Mouse (Mus musculus) stomach, embryonic 16.5 days (tissue): Measurements from ENCODE around the gene Fam208b. TPM values are rescaled to one million over a fixed set of nuclear protein-coding genes. Genes with fewer than 3 reads are reported as not detected.

Experiments used
- ATAC-seq: fragments of 200-750 bp; cut with Nextera tagmentation; 2 replicates; pipeline ENCODE4 v1.8.0; 2017; ENCODE audit warnings: moderate number of reproducible peaks, moderate TSS enrichment; ENCODE audit not compliant: insufficient read depth, low FRiP score
- H3K27ac ChIP-seq: fragments of 300-500 bp; sonication (generic); 2 replicates; pipeline ENCODE4 v1.5.1; 2014; ENCODE audit warnings: low read length
- H3K27me3 ChIP-seq: fragments of 300-500 bp; sonication (generic); 2 replicates; pipeline ENCODE4 v1.6.1; 2014; ENCODE audit warnings: low read length, control low read depth, mixed read lengths; ENCODE audit not compliant: control insufficient read depth, insufficient read depth
- H3K36me3 ChIP-seq: fragments of 300-500 bp; sonication (generic); 2 replicates; pipeline ENCODE4 v1.6.1; 2014; ENCODE audit warnings: low read length; ENCODE audit not compliant: control insufficient read depth, insufficient read depth
- H3K4me1 ChIP-seq: fragments of 300-500 bp; sonication (generic); 2 replicates; pipeline ENCODE4 v1.6.1; 2014; ENCODE audit warnings: low read length, control low read depth, mixed read lengths; ENCODE audit not compliant: control insufficient read depth, insufficient read depth
- H3K4me2 ChIP-seq: fragments of 300-500 bp; sonication (generic); 2 replicates; pipeline ENCODE4 v1.6.1; 2014; ENCODE audit warnings: low read depth, low read length, mixed read lengths
- H3K4me3 ChIP-seq: fragments of 300-500 bp; sonication (generic); replicated peaks from 2 replicates; pipeline ENCODE4 v1.5.1; 2014; ENCODE audit warnings: mild to moderate bottlenecking, low read length
- H3K9ac ChIP-seq: fragments of 300-500 bp; sonication (generic); 2 replicates; pipeline ENCODE4 v1.6.1; 2014; ENCODE audit warnings: low read length
- H3K9me3 ChIP-seq: fragments of 300-500 bp; sonication (generic); replicated peaks from 2 replicates; pipeline ENCODE4 v1.6.1; 2016; ENCODE audit warnings: low read length, control low read depth; ENCODE audit not compliant: control insufficient read depth
- WGBS: fragments of 180-500 bp; shearing (Covaris S2); extraction: QIAGEN DNeasy Blood & Tissue Kit; methylation state at CpG from one replicate; pipeline ENCODE4 v1.1.7; 2014; 5-methylcytosine and 5-hydroxymethylcytosine counted together
- polyA plus RNA-seq: library from polyadenylated mRNA; unstranded; fragments of >200 nt; fragmentation: Nextera tagmentation; extraction: Ambion mirVana; gene quantifications from 2 replicates; pipeline ENCODE4 v1.2.1, GENCODE M21; 2015

Gene Fam208b
- polyA plus RNA-seq, 1 experiment from 2014 or later = 11.2 TPM

DNA sequence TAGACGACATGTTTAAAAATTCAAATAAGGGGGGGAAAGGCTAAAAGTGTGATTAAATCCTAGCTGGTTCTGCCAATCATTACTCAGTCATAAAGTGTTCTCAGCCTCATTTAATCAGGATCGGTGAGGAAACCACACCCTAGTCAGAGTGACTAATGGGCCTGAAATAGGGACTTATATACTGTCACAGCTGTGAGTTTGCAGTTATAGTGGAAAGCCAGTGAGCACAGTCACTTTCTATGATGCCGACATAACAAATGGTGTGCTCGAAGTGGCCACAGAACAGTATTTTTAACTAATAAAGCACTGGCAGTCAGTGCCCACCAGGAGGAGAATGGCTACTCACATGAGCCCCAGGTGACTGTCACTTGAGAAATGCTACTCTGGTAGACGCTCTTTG, 66.0 kb downstream of the Fam208b start:
- WGBS = 63% methylated on average over 5 of the region's 5 CpGs
- H3K27ac ChIP-seq = no peak overlapping the region
- no peak overlapping the region for H3K9ac ChIP-seq
- ATAC-seq = peak; percentile 37; the same call in 1 of the 2 replicates
- H3K4me1 ChIP-seq = peaks cover 23% of the 10 kb centered on the region
- H3K9me3 ChIP-seq = no peaks in the 10 kb centered on the region
- H3K4me2 ChIP-seq = no peak overlapping the region
- H3K36me3 ChIP-seq = no peaks in the 10 kb centered on the region
- no peaks in the 10 kb centered on the region for H3K27me3 ChIP-seq
- H3K4me3 ChIP-seq = no peak overlapping the region

DNA sequence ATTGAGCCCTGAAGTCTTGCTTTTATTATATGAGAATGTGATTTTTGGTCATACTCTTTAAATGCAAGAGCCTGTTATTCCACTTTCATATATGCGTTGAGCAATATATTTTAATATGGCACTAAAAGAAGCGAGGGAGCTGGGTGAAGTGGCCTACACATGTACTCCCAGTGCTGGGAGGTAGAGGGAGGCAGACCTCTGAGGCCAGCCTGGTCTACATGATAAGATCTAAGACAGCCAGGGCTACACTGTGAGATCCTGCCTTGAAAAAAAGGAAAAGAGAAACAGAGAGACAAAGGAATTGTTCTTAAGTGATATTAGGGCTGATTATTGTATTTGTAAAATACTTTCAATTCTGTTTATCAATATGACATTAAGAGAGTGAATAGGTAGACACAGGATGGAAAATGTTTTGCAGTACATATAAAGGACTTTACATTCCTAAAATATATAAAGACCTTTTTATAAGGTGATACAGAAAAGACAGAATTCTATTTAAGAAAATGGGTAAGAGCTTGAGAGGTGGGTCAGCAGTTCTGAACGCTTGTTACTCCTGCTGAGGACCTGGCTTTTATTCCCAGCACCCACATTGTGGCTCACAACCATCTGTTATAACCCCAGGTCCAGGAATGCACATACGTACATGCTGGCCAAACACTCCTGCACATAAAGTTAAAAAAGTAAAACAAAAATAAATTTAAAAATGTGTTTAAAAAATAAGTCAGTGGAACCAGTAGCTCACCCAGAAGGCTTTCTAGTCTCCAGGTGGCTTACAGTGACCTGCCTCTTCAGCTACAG, 66.6 kb downstream of the Fam208b start:
- ATAC-seq = no peak
- WGBS = 83% methylated on average over 4 of the region's 4 CpGs
- Histone ChIP-seq H3K9ac (no peak overlapping the region), H3K36me3 (no peaks in the 10 kb centered on the region), H3K4me1 (peaks cover 29% of the 10 kb centered on the region), H3K9me3 (no peaks in the 10 kb centered on the region), H3K4me3 (no peak overlapping the region), H3K27me3 (no peaks in the 10 kb centered on the region), H3K4me2 (no peak overlapping the region), H3K27ac (no peak overlapping the region)

DNA sequence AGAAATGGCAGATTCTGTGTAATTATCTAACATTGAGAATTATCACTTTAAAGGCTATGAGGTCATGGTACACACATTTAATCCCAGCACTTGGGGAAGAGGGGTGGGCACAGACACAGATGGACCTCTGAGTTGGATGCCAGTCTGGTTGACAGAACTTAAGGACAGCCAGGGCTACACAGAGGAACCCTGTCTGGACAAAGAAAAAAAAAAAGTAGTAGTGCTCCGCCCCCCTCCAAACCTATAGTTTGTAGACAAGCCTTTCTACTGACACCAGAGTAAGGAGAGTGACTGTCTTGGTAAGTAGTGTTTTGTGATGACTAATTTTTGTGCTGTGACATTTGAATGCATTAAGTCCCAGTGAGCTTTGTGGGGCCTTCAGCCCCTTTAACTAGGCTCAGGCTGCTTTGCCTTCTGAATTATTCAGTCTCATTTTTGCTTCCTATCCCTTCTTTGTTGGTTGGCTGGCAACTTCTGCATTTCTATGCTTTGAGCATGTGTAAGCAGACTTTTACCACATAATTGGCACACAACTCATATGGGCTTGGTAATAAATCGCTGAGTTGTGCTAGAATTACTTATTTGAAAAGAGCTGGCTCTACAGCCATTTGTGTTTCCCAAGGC, 69.6 kb downstream of the Fam208b start:
- H3K9ac ChIP-seq = no peak overlapping the region
- H3K4me3 ChIP-seq = no peak overlapping the region
- no peaks in the 10 kb centered on the region for H3K27me3 ChIP-seq
- H3K36me3 ChIP-seq = no peaks in the 10 kb centered on the region
- 85% methylated on average over 2 of the region's 2 CpGs for WGBS
- H3K4me1 ChIP-seq = peaks cover 27% of the 10 kb centered on the region
- peak overlapping the region; percentile 15; the same call in 1 of the 2 replicates for H3K4me2 ChIP-seq
- no peaks in the 10 kb centered on the region for H3K9me3 ChIP-seq
- H3K27ac ChIP-seq = no peak overlapping the region; the same call in 1 of the 2 replicates
- no peak for ATAC-seq

DNA sequence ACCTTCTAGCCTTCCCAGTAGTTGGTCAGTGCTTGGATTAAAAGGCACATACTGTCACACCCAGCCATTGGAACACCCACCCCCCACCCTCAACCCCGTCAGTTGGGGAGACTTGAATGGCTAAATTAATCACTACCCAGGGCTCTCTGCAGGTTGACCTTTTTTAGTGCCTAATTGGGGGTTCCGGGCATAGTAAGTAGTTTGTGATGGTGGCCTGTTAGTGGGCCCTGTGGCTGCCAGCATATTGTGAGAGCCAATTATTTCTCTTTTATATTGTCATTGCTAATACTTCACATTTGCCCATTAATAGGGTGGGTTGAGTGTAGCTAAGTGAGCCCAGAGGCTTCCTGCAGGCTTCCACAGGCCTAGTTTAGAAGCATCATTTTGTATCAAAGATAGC, 70.7 kb downstream of the Fam208b start:
- Histone ChIP-seq H3K4me3 (peak overlapping the region; percentile 77; the same call in 1 of the 2 replicates), H3K36me3 (no peaks in the 10 kb centered on the region), H3K9ac (no peak overlapping the region), H3K27me3 (no peaks in the 10 kb centered on the region), H3K27ac (no peak overlapping the region), H3K4me2 (peak overlapping the region; percentile 87), H3K4me1 (peaks cover 25% of the 10 kb centered on the region), H3K9me3 (no peaks in the 10 kb centered on the region)
- ATAC-seq = no peak
- WGBS = 52% methylated on average over 2 of the region's 2 CpGs

DNA sequence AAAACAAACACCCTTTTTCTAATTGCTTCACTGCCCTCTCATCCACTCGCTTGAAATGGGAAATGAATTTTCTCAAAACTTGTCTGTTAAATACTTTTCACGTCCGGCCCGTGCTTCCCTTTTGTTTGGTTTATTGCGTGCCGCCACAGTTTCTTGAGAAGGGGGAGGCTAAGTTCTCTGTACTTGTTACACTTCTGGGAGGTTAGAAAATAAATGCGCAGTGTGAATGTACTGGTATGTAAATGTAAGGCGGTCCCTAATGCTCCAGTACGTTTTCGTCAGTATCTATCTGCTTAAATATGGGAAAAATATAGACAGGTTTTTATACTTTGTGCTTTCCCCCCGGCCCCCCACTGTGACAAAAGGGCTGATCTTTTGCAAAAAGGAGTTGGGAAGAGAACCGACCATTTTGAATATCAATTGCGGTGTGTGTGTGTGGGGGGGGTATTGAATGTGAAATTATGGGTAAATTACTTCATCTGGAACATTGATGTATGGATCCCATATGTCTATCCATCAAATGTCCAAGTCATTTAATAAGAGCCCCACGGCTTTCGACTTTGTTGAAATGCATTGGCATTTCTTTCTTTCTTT, 71.8 kb downstream of the Fam208b start:
- H3K27ac ChIP-seq = peak overlapping the region; percentile 100
- peak overlapping the region; percentile 87 for H3K4me2 ChIP-seq
- ATAC-seq = no peak
- H3K9ac ChIP-seq = peak overlapping the region; percentile 99
- H3K36me3 ChIP-seq = no peaks in the 10 kb centered on the region
- 2% methylated on average over 15 of the region's 15 CpGs for WGBS
- peak overlapping the region; percentile 77 for H3K4me3 ChIP-seq
- H3K9me3 ChIP-seq = no peaks in the 10 kb centered on the region
- H3K27me3 ChIP-seq = no peaks in the 10 kb centered on the region
- H3K4me1 ChIP-seq = peaks cover 25% of the 10 kb centered on the region

DNA sequence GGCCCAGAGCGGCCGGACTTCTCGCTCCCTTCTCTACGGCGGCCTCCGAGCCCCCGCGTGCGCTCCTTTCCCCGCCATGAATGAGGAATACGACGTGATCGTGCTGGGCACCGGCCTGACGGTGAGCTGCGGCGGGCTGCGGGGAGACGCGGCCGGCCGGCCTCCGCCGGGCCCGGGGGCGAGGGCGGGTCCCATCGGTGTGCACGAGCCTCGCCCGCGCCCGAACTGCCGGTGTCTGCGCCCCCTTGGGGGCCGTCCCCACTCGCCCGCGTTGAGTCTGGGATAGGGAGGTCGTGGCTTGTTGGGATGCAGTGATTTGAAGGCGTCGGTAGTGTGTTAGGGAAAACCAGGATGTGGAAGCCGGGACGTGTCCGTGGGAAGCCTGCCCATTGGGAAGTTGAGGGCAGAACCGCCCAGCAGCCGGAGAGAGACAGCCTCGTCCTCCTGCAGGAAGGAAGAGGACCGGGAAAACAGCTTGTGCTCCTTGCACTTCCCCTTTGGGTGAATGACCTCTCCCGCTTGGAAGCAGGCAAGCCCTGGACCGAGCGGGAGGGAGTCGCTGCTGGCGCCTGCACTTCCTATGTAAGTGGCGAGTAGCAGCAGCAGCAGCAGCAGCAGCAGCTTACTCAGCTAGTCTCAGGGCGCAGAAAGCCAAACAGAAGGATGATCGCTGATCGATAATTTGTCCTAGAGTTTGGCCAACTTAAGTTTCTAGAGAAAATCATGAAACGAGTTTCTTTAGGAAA, 72.5 kb downstream of the Fam208b start:
- H3K27me3 ChIP-seq = no peaks in the 10 kb centered on the region
- under 1% methylated on average over 59 of the region's 59 CpGs for WGBS
- H3K4me1 ChIP-seq = peaks cover 25% of the 10 kb centered on the region
- no peaks in the 10 kb centered on the region for H3K9me3 ChIP-seq
- H3K9ac ChIP-seq = peak overlapping the region; percentile 99
- H3K36me3 ChIP-seq = no peaks in the 10 kb centered on the region
- peak; percentile 56; the same call in 1 of the 2 replicates for ATAC-seq
- H3K4me2 ChIP-seq = peak overlapping the region; percentile 87
- H3K4me3 ChIP-seq = peak overlapping the region; percentile 77
- peak overlapping the region; percentile 100 for H3K27ac ChIP-seq

DNA sequence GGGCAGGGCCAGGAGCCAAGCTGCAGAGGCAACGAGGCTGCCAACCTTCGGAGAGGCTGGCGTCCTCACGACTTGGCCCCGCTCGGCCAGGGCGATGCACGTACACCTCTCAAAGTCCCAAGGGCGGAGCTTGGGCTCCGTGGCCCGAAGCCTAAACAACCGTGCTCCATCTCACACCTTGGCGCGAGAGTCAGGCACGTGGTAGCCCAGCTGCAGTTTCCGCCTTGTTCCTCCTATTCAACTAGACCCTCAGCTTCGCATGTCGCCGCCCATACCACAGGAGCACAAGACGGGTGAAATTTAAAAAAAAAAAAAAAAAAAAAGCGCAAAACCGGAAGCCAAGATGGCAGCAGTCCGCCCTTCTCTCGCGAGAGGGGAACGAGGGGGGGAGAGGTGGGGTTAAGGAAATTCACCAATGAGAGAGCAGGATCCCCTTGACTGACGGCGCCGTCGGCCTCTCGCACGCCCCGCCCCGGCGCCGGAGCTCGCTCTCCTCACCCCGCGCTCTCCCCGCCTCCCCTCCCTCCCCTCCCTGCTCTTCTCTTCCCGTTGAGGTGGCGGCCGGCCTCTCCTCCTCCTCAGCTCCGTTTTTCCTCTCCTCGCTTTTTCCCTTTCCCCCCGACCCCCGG, 73.2 kb downstream of the Fam208b start, which contains the start of gene Gdi2:
Gene Gdi2, plus strand, starts transcription at position 470 of the 629 bp plus-strand sequence.
- Histone ChIP-seq H3K4me3 (peak within 1 kb of the TSS; percentile 77), H3K4me1 (peaks cover 25% of the 10 kb centered on the region), H3K36me3 (no peaks in the 10 kb centered on the region), H3K27ac (peak within 1 kb of the TSS; percentile 100), H3K9me3 (no peaks in the 10 kb centered on the region), H3K27me3 (no peaks in the 10 kb centered on the region), H3K4me2 (peak within 1 kb of the TSS; percentile 90), H3K9ac (peak within 1 kb of the TSS; percentile 99)
- peak; percentile 98 for ATAC-seq
- under 1% methylated on average over 43 of the region's 47 CpGs for WGBS

DNA sequence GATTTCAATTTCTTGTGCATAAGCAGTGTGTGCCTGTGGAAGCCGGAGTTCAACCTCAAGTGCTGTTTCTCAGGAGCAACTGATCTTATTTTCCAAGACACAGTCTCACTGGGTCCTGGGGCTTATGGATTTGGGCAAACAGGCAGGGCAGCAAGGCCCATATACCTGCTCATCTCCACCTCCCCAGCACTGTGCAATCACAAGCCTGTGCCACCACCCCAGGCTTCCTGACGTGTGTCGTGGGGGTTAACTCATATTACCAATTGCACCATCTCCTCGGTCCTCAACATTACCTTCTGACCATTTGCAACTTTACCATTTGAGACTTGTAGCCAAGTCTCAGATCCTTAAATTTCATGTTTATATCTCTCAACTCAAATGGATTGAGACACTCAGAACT, 76.8 kb downstream of the Fam208b start:
- Histone ChIP-seq H3K4me3 (no peak overlapping the region), H3K9me3 (no peaks in the 10 kb centered on the region), H3K27me3 (no peaks in the 10 kb centered on the region), H3K36me3 (no peaks in the 10 kb centered on the region), H3K4me2 (no peak overlapping the region), H3K4me1 (peaks cover 7% of the 10 kb centered on the region; the same call in 1 of the 2 replicates), H3K9ac (no peak overlapping the region), H3K27ac (no peak overlapping the region)
- WGBS = 90% methylated on average over 4 of the region's 4 CpGs
- ATAC-seq = no peak
